Mouse (Mus musculus): ENCODE measurements around the gene Prkab1. TPM values are rescaled to one million over a fixed set of nuclear protein-coding genes. Genes with fewer than 3 reads are reported as not detected.

The Prkab1 gene
- total and polyA plus RNA-seq, 3 experiments, result 109 to 175 TPM; not detected in 1

DNA sequence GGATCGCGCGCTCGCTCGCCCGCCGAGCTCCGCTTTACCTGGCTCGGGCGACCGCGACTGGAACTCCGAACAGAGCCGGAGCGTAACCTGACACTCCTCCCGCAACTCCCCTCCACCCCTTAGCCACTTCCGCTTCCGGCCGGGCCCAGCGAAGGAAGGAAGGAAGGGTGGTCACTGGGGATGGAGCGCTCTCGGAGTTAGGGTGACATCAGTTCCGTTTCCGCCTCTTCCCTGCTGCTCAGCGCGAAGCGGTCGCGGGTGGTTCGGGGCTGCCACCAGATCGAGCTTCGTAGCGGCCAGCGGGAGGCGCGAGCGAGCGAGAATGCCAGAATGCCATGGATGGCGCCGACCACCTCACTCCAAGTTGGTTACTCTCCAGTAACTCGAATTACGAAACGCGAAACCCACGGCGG is at the start of gene Prkab1 (continued):
- TF ChIP-seq CTCF (IDR thresholded peaks at IDR 0.05 in 2 of 3, conservative IDR thresholded peaks at IDR 0.05 in 1 of 3; ENCODE audit: control insufficient read depth in 1 of 3, insufficient read depth in 1 of 3, low read depth in 2 of 3, low read length in 3 of 3, poor library complexity in 1 of 3, severe bottlenecking in 1 of 3) (peak; percentile 31 to 59 (median 59)), MYB (IDR thresholded peaks at IDR 0.05; ENCODE audit: low read depth, low read length) (no peak), BHLHE40 (IDR thresholded peaks at IDR 0.05; ENCODE audit: borderline replicate concordance, low read depth, low read length) (0 out of 2 replicates have a peak, but pooled peaks have one; percentile 63)

DNA sequence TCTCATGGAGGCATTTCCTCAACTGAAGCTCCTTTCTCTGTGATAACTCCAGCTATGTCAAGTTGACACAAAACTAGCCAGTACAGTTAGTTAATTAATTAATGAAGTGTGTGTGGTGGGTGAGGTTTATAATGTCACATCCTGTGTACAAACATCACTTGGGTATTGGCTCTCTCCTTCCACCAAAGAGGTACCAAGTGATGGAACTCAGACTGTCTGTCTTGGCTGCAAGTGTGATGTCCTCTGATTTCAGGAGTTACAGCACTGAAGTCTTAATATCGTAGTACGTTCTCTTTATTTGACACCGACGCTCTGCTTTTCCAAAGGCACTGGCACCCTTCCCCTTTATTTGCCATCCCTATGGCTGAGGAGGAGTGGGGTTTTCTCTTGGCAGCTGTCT is 45.3 kb upstream of the Prkab1 start:
- TF ChIP-seq GATA1 (IDR thresholded peaks at IDR 0.05; ENCODE audit: low read depth, low read length), result no peak
- TF ChIP-seq TBP (IDR thresholded peaks at IDR 0.05; ENCODE audit: low read depth, low read length), result no peak
- TF ChIP-seq UBTF (IDR thresholded peaks at IDR 0.05; ENCODE audit: borderline replicate concordance, insufficient read depth, low read depth, low read length), result no peak
- no peak for TF ChIP-seq POLR2AphosphoS5 (IDR thresholded peaks at IDR 0.05; ENCODE audit: borderline replicate concordance, low read depth, low read length)
- TF ChIP-seq CTCF (IDR thresholded peaks at IDR 0.05 in 2 of 3, conservative IDR thresholded peaks at IDR 0.05 in 1 of 3; ENCODE audit: control insufficient read depth in 1 of 3, insufficient read depth in 1 of 3, low read depth in 2 of 3, low read length in 3 of 3, poor library complexity in 1 of 3, severe bottlenecking in 1 of 3), result no peak
- no peak for TF ChIP-seq TAL1 (IDR thresholded peaks at IDR 0.05; ENCODE audit: low read length)
- TF ChIP-seq ELF1 (IDR thresholded peaks at IDR 0.05; ENCODE audit: low read depth, low read length), result no peak
- no peak for TF ChIP-seq ETS1 (IDR thresholded peaks at IDR 0.05; ENCODE audit: low read depth, low read length)
- no peak for TF ChIP-seq EP300 (IDR thresholded peaks at IDR 0.05; ENCODE audit: low read depth in 1 of 2, low read length in 2 of 2)
- no peak for TF ChIP-seq RAD21 (IDR thresholded peaks at IDR 0.05; ENCODE audit: low read depth, low read length)
- TF ChIP-seq SIN3A (IDR thresholded peaks at IDR 0.05; ENCODE audit: low read length), result no peak
- Histone ChIP-seq H3K9me3 (replicated peaks; ENCODE audit: insufficient read depth, low read length) (no peaks in the 10 kb centered on the region), H3K27me3 (ENCODE audit: control insufficient read depth in 1 of 2, insufficient read depth in 2 of 2, low read length in 2 of 2) (no peaks in the 10 kb centered on the region), H3K27ac (ENCODE audit: control insufficient read depth, low read depth, low read length) (no peak overlapping the region), H3K4me3 (ENCODE audit: control insufficient read depth in 1 of 2, insufficient read depth in 1 of 2, low read depth in 2 of 2, low read length in 2 of 2) (no peak overlapping the region), H3K9ac (ENCODE audit: control insufficient read depth, low read depth, low read length, poor library complexity, severe bottlenecking) (no peak overlapping the region), H3K36me3 (ENCODE audit: control insufficient read depth in 1 of 2, insufficient read depth in 2 of 2, low read length in 2 of 2) (no peaks in the 10 kb centered on the region), H3K79me2 (ENCODE audit: control insufficient read depth, insufficient read depth, low read length, poor library complexity) (no peaks in the 10 kb centered on the region), H3K4me1 (ENCODE audit: control insufficient read depth in 1 of 2, insufficient read depth in 2 of 2, low read length in 2 of 2) (no peaks in the 10 kb centered on the region)
- no peak for DNase-seq (ENCODE audit: low read depth, low spot score)

DNA sequence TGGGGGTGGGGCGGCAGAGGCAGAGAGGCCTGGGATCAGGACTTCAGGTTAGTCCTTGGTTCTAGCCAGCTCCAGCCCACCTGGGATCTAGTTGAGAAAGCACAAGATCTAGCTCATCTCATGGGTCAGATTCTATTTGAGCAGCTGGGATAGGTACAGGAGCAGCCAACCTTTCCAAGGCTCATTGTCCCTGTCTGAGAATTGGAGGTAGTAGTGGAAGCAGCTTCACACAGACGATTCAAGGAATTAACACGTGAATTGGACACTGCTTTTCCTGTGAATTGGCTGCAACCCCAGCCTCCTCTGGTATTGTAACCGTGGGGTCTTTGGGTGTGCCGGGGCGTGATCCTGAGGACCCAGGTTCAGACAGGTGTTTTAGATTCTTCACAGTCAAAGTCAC is 28.5 kb upstream of the Prkab1 start:
- Histone ChIP-seq H3K79me2 (ENCODE audit: control insufficient read depth, insufficient read depth, low read length, poor library complexity) (no peaks in the 10 kb centered on the region), H3K9me3 (replicated peaks; ENCODE audit: insufficient read depth, low read length) (no peaks in the 10 kb centered on the region)
- no peak for TF ChIP-seq TCF12 (IDR thresholded peaks at IDR 0.05; ENCODE audit: low read depth, low read length)
- no peak for TF ChIP-seq USF1 (IDR thresholded peaks at IDR 0.05; ENCODE audit: low read depth, low read length)
- no peak for TF ChIP-seq ETS1 (IDR thresholded peaks at IDR 0.05; ENCODE audit: low read depth, low read length)
- TF ChIP-seq ZMIZ1 (IDR thresholded peaks at IDR 0.05; ENCODE audit: low read depth, low read length), result no peak
- no peak for TF ChIP-seq GATA1 (IDR thresholded peaks at IDR 0.05; ENCODE audit: low read depth, low read length)
- no peak for TF ChIP-seq CTCF (IDR thresholded peaks at IDR 0.05 in 2 of 3, conservative IDR thresholded peaks at IDR 0.05 in 1 of 3; ENCODE audit: control insufficient read depth in 1 of 3, insufficient read depth in 1 of 3, low read depth in 2 of 3, low read length in 3 of 3, poor library complexity in 1 of 3, severe bottlenecking in 1 of 3)
- TF ChIP-seq MYB (IDR thresholded peaks at IDR 0.05; ENCODE audit: low read depth, low read length), result no peak
- TF ChIP-seq MAFK (IDR thresholded peaks at IDR 0.05; ENCODE audit: borderline replicate concordance, low read depth, low read length), result no peak
- TF ChIP-seq EP300 (IDR thresholded peaks at IDR 0.05; ENCODE audit: low read depth in 1 of 2, low read length in 2 of 2), result no peak
- TF ChIP-seq ELF1 (IDR thresholded peaks at IDR 0.05; ENCODE audit: low read depth, low read length), result no peak
- TF ChIP-seq GABPA (IDR thresholded peaks at IDR 0.05; ENCODE audit: low read depth, low read length), result no peak
- TF ChIP-seq ZKSCAN1 (IDR thresholded peaks at IDR 0.05; ENCODE audit: low read depth, low read length), result no peak
- TF ChIP-seq ZC3H11A (IDR thresholded peaks at IDR 0.05; ENCODE audit: low read depth, low read length), result no peak

More for the DNA sequence above, 28.5 kb upstream of the Prkab1 start:
- H3K36me3 ChIP-seq (ENCODE audit: control insufficient read depth in 1 of 2, insufficient read depth in 2 of 2, low read length in 2 of 2), result no peaks in the 10 kb centered on the region
- no peak for DNase-seq (ENCODE audit: low read depth, low spot score)
- no peak overlapping the region for H3K9ac ChIP-seq (ENCODE audit: control insufficient read depth, low read depth, low read length, poor library complexity, severe bottlenecking)
- H3K27me3 ChIP-seq (ENCODE audit: control insufficient read depth in 1 of 2, insufficient read depth in 2 of 2, low read length in 2 of 2), result no peaks in the 10 kb centered on the region
- no peak overlapping the region for H3K4me3 ChIP-seq (ENCODE audit: control insufficient read depth in 1 of 2, insufficient read depth in 1 of 2, low read depth in 2 of 2, low read length in 2 of 2)
- H3K4me1 ChIP-seq (ENCODE audit: control insufficient read depth in 1 of 2, insufficient read depth in 2 of 2, low read length in 2 of 2), result no peaks in the 10 kb centered on the region
- no peak overlapping the region for H3K27ac ChIP-seq (ENCODE audit: control insufficient read depth, low read depth, low read length)
